Mouse (Mus musculus): ENCODE data around the gene Wap.

Wap gene

GRCm38 (mm10) chr11:6596205-6596604 lies 42.2 kb downstream of the Wap start:
- no peak for DNase-seq

- no peak for DNase-seq
Observed at GRCm38 (mm10) chr11:6595339-6595738, 43.1 kb downstream of the Wap start.

- DNase-seq: no peak
Observed at GRCm38 (mm10) chr11:6594845-6595244, 43.6 kb downstream of the Wap start.

GRCm38 (mm10) chr11:6593406-6593805 lies 45.0 kb downstream of the Wap start:
- no peak for DNase-seq

- DNase-seq: no peak
Observed at GRCm38 (mm10) chr11:6590933-6591675, 47.3 kb downstream of the Wap start.

- no peak for DNase-seq
Observed at GRCm38 (mm10) chr11:6589838-6590237, 48.6 kb downstream of the Wap start.

GRCm38 (mm10) chr11:6588295-6588694 lies 50.1 kb downstream of the Wap start:
- DNase-seq: no peak

- DNase-seq: no peak
Observed at GRCm38 (mm10) chr11:6587249-6587940, 51.0 kb downstream of the Wap start.

- DNase-seq: no peak
Observed at GRCm38 (mm10) chr11:6586660-6587059, 51.8 kb downstream of the Wap start.

GRCm38 (mm10) chr11:6585748-6586147 lies 52.7 kb downstream of the Wap start:
- no peak for DNase-seq

Data from right cerebral cortex, postnatal 25 days (tissue).